19 mouse cellular contexts compared by ENCODE assay signal in the genomic region with DNA sequence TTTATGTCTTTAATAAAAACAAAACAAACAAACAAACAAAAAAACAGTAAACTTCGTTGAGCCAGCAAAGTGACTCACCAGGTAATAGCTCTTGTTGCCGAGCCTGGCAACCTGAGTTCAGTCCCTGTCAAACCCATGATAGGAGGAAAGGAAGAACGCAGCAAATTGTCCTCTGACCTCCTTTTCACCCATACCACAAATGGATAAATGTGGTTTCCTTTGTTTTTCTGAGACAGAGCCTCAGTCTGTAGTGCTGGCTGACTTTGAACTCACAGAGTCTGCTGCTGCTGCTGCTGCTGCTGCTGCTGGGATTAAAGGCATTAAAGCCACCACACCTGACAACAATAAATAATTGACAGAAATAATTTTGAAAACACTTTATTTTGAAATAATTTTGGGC. TPM values are rescaled to one million over a fixed set of nuclear protein-coding genes. Genes with fewer than 3 reads are reported as not detected.
"Had no signal": no experiment of that assay in that cellular context is flagged by ENCODE, and none has a peak within 500 bp of the region (broad histone marks: within the 10 kb centered on the region; RNA-seq: fewer than 3 reads in every experiment).

No protein-coding gene starts in this region.

- DNase-seq: lung, adult 18-20 months; lung, embryonic 14.5 days; lung, postnatal 10 days; lung, postnatal 4 days; midbrain, embryonic 14.5 days; right cerebral cortex, postnatal 14 days; thymus, postnatal 4 days had no signal

- H3K4me3 ChIP-seq: midbrain, embryonic 10.5 days; midbrain, embryonic 12.5 days; myocyte; neural tube, embryonic 12.5 days; stomach, embryonic 15.5 days had no signal

- H3K9me3 ChIP-seq: midbrain, embryonic 10.5 days; midbrain, embryonic 12.5 days; neural tube, embryonic 12.5 days; stomach, embryonic 15.5 days had no signal

- H3K27ac ChIP-seq: liver, embryonic 14.5 days; midbrain, embryonic 10.5 days; midbrain, embryonic 12.5 days; neural tube, embryonic 12.5 days; stomach, embryonic 15.5 days; stomach, postnatal 0 days had no signal

- H3K4me2 ChIP-seq: liver, embryonic 11.5 days; lung, embryonic 14.5 days; midbrain, embryonic 12.5 days; neural tube, embryonic 12.5 days; stomach, embryonic 15.5 days had no signal

- H3K27me3 ChIP-seq: midbrain, embryonic 12.5 days; neural tube, embryonic 12.5 days; stomach, embryonic 15.5 days had no signal

- H3K9ac ChIP-seq: liver, embryonic 14.5 days; lung, embryonic 14.5 days; midbrain, embryonic 12.5 days; stomach, embryonic 15.5 days had no signal

- ATAC-seq: midbrain, embryonic 16.5 days had no signal

RNA-seq across cellular contexts. Expression of a gene that starts 17.3 kb away (rescaled TPM):
- polyA plus RNA-seq: lung, embryonic 14.5 days; lung, embryonic 16.5 days; midbrain, embryonic 12.5 days; midbrain, embryonic 14.5 days; midbrain, embryonic 16.5 days; myocyte; neural tube, embryonic 12.5 days; neural tube, embryonic 14.5 days; spleen, adult 2 months had no signal

RNA-seq across cellular contexts. Expression of a gene that starts 39.2 kb away (rescaled TPM):
- polyA plus RNA-seq: liver, embryonic 11.5 days; midbrain, embryonic 14.5 days had no signal
